Mouse (Mus musculus) hindbrain, embryonic 16.5 days (tissue): ENCODE data around the gene Taf6. TPM values are rescaled to one million over a fixed set of nuclear protein-coding genes. Genes with fewer than 3 reads are reported as not detected.

ENCODE experiments used
- ATAC-seq: fragments of 200-750 bp; cut with Nextera tagmentation; 2 replicates; pipeline ENCODE4 v1.8.0; 2017; ENCODE audit warnings: moderate TSS enrichment, moderate library complexity
- H3K27ac ChIP-seq: fragments of 300-500 bp; sonication (generic); 2 replicates; pipeline ENCODE4 v1.5.1; 2014; ENCODE audit warnings: low read depth, mild to moderate bottlenecking, control low read depth, low read length, moderate library complexity
- H3K27me3 ChIP-seq: fragments of 300-500 bp; sonication (generic); replicated peaks from 2 replicates; pipeline ENCODE4 v1.6.1; 2014; ENCODE audit warnings: low read length; ENCODE audit not compliant: control insufficient read depth, insufficient read depth
- H3K36me3 ChIP-seq: fragments of 300-500 bp; sonication (generic); 2 replicates; pipeline ENCODE4 v1.6.1; 2014; ENCODE audit warnings: mild to moderate bottlenecking, low read length, moderate library complexity, mixed read lengths; ENCODE audit not compliant: control insufficient read depth, insufficient read depth
- H3K4me1 ChIP-seq: fragments of 300-500 bp; sonication (generic); 2 replicates; pipeline ENCODE4 v1.6.1; 2014; ENCODE audit warnings: low read depth, low read length; ENCODE audit not compliant: control insufficient read depth, insufficient read depth
- H3K4me2 ChIP-seq: fragments of 300-500 bp; sonication (generic); 2 replicates; pipeline ENCODE4 v1.6.1; 2014; ENCODE audit warnings: mild to moderate bottlenecking, low read length, control low read depth, moderate library complexity
- H3K4me3 ChIP-seq: fragments of 300-500 bp; sonication (generic); 2 replicates; pipeline ENCODE4 v1.5.1; 2014; ENCODE audit warnings: mild to moderate bottlenecking, low read length, control low read depth, moderate library complexity
- H3K9ac ChIP-seq: fragments of 300-500 bp; sonication (generic); 2 replicates; pipeline ENCODE4 v1.6.1; 2014; ENCODE audit warnings: low read depth, mild to moderate bottlenecking, control low read depth, low read length, moderate library complexity
- H3K9me3 ChIP-seq: fragments of 300-500 bp; sonication (generic); 2 replicates; pipeline ENCODE4 v1.6.1; 2014; ENCODE audit warnings: mild to moderate bottlenecking, low read length, moderate library complexity; ENCODE audit not compliant: control insufficient read depth
- WGBS: fragments of 180-500 bp; shearing (Covaris S2); extraction: QIAGEN DNeasy Blood & Tissue Kit; methylation state at CpG from one replicate; pipeline ENCODE4 v1.1.7; 2014; 5-methylcytosine and 5-hydroxymethylcytosine counted together
- polyA plus RNA-seq: library from polyadenylated mRNA; unstranded; fragments of >200 nt; fragmentation: Nextera tagmentation; extraction: Ambion mirVana; gene quantifications from 2 replicates; pipeline ENCODE4 v1.2.1, GENCODE M21; 2015

Taf6 gene
- polyA plus RNA-seq, 1 experiment from 2014 or later = 64.7 TPM

GRCm38 (mm10) chr5:138160842-138161665, 26.2 kb downstream of the Taf6 start, which contains the start of gene Cops6:
TSS of gene Cops6 (plus strand) at chr5:138161071.
- H3K36me3 ChIP-seq = peaks cover 27% of the 10 kb centered on the region
- peak within 1 kb of the TSS; percentile 73 for H3K4me2 ChIP-seq
- no peaks in the 10 kb centered on the region for H3K27me3 ChIP-seq
- ATAC-seq = peak; percentile 95
- H3K4me1 ChIP-seq = peaks cover 14% of the 10 kb centered on the region
- H3K4me3 ChIP-seq = peak within 1 kb of the TSS; percentile 73
- H3K9me3 ChIP-seq = no peaks in the 10 kb centered on the region
- WGBS = 1% methylated on average over 42 of the region's 42 CpGs
- peak within 1 kb of the TSS; percentile 82 for H3K9ac ChIP-seq
- peak within 1 kb of the TSS; percentile 71 for H3K27ac ChIP-seq

- peak; percentile 9 for ATAC-seq
- H3K27ac ChIP-seq = peak overlapping the region; percentile 71
- H3K9ac ChIP-seq = peak overlapping the region; percentile 82
- H3K4me3 ChIP-seq = peak overlapping the region; percentile 73
- H3K4me1 ChIP-seq = peaks cover 14% of the 10 kb centered on the region
- 66% methylated on average over 7 of the region's 7 CpGs for WGBS
- no peaks in the 10 kb centered on the region for H3K27me3 ChIP-seq
- peak overlapping the region; percentile 73 for H3K4me2 ChIP-seq
- no peaks in the 10 kb centered on the region for H3K9me3 ChIP-seq
- peaks cover 22% of the 10 kb centered on the region for H3K36me3 ChIP-seq
Observed at GRCm38 (mm10) chr5:138160224-138160762, 27.0 kb downstream of the Taf6 start.

GRCm38 (mm10) chr5:138155443-138155976, 31.7 kb downstream of the Taf6 start, which contains the start of gene Zfp113:
TSS of gene Zfp113 (minus strand) at chr5:138155744.
- H3K4me3 ChIP-seq = peak within 1 kb of the TSS; percentile 64
- H3K27me3 ChIP-seq = no peaks in the 10 kb centered on the region
- H3K4me2 ChIP-seq = peak within 1 kb of the TSS; percentile 85
- H3K4me1 ChIP-seq = peaks cover 8% of the 10 kb centered on the region
- peaks cover 15% of the 10 kb centered on the region for H3K36me3 ChIP-seq
- no peaks in the 10 kb centered on the region for H3K9me3 ChIP-seq
- H3K9ac ChIP-seq = peak within 1 kb of the TSS; percentile 92
- ATAC-seq = peak; percentile 98
- H3K27ac ChIP-seq = peak within 1 kb of the TSS; percentile 92
- 0% methylated on average over 31 of the region's 31 CpGs for WGBS

GRCm38 (mm10) chr5:138154390-138154789, 32.9 kb downstream of the Taf6 start:
- H3K9me3 ChIP-seq = no peaks in the 10 kb centered on the region
- H3K27me3 ChIP-seq = no peaks in the 10 kb centered on the region
- peak overlapping the region; percentile 92 for H3K9ac ChIP-seq
- H3K4me3 ChIP-seq = peak overlapping the region; percentile 64
- peaks cover 5% of the 10 kb centered on the region for H3K4me1 ChIP-seq
- ATAC-seq = no peak
- H3K27ac ChIP-seq = no peak overlapping the region
- H3K36me3 ChIP-seq = peaks cover 19% of the 10 kb centered on the region
- WGBS = 90% methylated on average over 3 of the region's 3 CpGs
- peak overlapping the region; percentile 85 for H3K4me2 ChIP-seq

GRCm38 (mm10) chr5:138138585-138138984, 48.7 kb downstream of the Taf6 start:
- Histone ChIP-seq H3K36me3 (peaks cover 10% of the 10 kb centered on the region), H3K4me2 (no peak overlapping the region), H3K9ac (no peak overlapping the region), H3K9me3 (no peaks in the 10 kb centered on the region), H3K4me3 (no peak overlapping the region), H3K27ac (no peak overlapping the region), H3K4me1 (no peaks in the 10 kb centered on the region), H3K27me3 (no peaks in the 10 kb centered on the region)
- no peak for ATAC-seq
- WGBS = 80% methylated on average over 4 of the region's 4 CpGs

- no peaks in the 10 kb centered on the region for H3K27me3 ChIP-seq
- H3K9ac ChIP-seq = no peak overlapping the region
- no peak overlapping the region for H3K4me3 ChIP-seq
- 68% methylated on average over 8 of the region's 8 CpGs for WGBS
- no peaks in the 10 kb centered on the region for H3K9me3 ChIP-seq
- no peak overlapping the region for H3K27ac ChIP-seq
- no peak for ATAC-seq
- peaks cover 12% of the 10 kb centered on the region for H3K36me3 ChIP-seq
- H3K4me2 ChIP-seq = no peak overlapping the region
- H3K4me1 ChIP-seq = no peaks in the 10 kb centered on the region
Observed at GRCm38 (mm10) chr5:138137935-138138549, 49.2 kb downstream of the Taf6 start.

GRCm38 (mm10) chr5:138137257-138137656, 50.0 kb downstream of the Taf6 start:
- H3K27ac ChIP-seq = no peak overlapping the region
- no peak for ATAC-seq
- no peak overlapping the region for H3K4me3 ChIP-seq
- H3K4me1 ChIP-seq = no peaks in the 10 kb centered on the region
- peaks cover 19% of the 10 kb centered on the region for H3K36me3 ChIP-seq
- H3K9me3 ChIP-seq = no peaks in the 10 kb centered on the region
- no peaks in the 10 kb centered on the region for H3K27me3 ChIP-seq
- no peak overlapping the region for H3K4me2 ChIP-seq
- 89% methylated on average over 4 of the region's 4 CpGs for WGBS
- H3K9ac ChIP-seq = no peak overlapping the region

- H3K4me2 ChIP-seq = no peak overlapping the region
- H3K9ac ChIP-seq = no peak overlapping the region
- WGBS = 93% methylated on average over 5 of the region's 5 CpGs
- H3K4me3 ChIP-seq = no peak overlapping the region
- no peaks in the 10 kb centered on the region for H3K9me3 ChIP-seq
- peaks cover 36% of the 10 kb centered on the region for H3K36me3 ChIP-seq
- H3K27ac ChIP-seq = no peak overlapping the region
- ATAC-seq = no peak
- no peaks in the 10 kb centered on the region for H3K27me3 ChIP-seq
- H3K4me1 ChIP-seq = no peaks in the 10 kb centered on the region
Observed at GRCm38 (mm10) chr5:138132425-138133064, 54.7 kb downstream of the Taf6 start.
